ENCODE assay signal across 10 mouse cellular contexts in the genomic region with DNA sequence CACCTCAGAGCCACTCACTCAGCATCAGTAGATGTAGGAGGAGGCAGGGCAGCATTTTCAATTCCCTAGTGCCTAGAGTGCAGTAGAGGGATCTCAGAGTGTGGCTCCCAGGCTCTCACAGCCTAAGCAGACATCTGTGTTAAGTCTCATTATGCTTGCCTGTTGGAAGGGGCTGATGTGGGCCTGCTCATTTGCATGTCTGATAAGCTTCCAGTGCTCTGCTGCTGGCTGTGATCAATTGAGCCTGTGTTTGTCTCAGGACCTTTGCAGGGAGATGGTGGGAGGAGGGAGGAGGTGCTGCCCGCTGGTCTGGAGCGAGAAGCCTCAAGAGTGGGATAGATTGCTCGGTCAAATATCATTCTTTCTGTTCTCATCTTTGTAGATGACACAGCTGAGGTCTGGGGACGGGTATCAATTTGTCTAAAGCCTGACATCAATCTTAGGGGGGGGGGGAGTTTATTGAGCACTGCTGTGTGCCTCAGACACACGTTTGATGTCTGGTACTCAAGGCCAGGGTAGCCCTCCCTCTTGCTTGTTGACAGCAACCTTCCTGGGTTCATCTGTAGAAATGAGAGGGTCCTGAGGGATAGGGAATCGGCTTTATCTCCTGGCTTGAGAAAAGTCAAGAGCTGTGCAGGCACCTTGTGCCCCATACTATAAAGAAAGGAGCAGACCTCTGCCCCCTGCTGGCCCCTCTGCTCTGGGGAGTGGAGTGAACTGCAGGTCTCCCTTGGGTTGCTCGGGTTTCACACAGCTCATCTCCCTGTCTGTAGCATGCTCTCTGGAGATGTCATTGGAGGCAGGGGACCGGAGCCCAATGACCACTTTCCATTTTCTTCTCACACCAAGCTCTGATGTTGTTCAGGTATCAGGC. TPM values are rescaled to one million over a fixed set of nuclear protein-coding genes. Genes with fewer than 3 reads are reported as not detected.
DNase-seq lines count a peak whose midpoint lies in the region; ATAC-seq lines count a peak whose summit lies in the region.
"Had no signal": no experiment of that assay in that cellular context is flagged by ENCODE, and none has a peak within 500 bp of the region (broad histone marks: within the 10 kb centered on the region; RNA-seq: fewer than 3 reads in every experiment).

No protein-coding gene starts in this region.

- WGBS in forebrain, embryonic 13.5 days, result 33% methylated on average over 8 of the region's 8 CpGs
- 32% methylated on average over 8 of the region's 8 CpGs for WGBS in midbrain, embryonic 13.5 days

- peaks cover 13% of the 10 kb centered on the region for H3K4me1 ChIP-seq in forebrain, embryonic 13.5 days
- H3K4me1 ChIP-seq in midbrain, embryonic 13.5 days (replicated peaks), result peaks cover 16% of the 10 kb centered on the region

- no peak overlapping the region for H3K9ac ChIP-seq in forebrain, embryonic 13.5 days
- no peak overlapping the region for H3K9ac ChIP-seq in midbrain, embryonic 13.5 days (replicated peaks)
- H3K9ac ChIP-seq: embryonic facial prominence, embryonic 13.5 days had no signal

- DNase-seq in layer of hippocampus, adult 9-11 months, result peak; percentile 43
- DNase-seq in layer of hippocampus, postnatal 25 days (ENCODE audit: extremely low spot score in 1 of 2, low spot score in 1 of 2), result no peak
- DNase-seq in ZHBTc4 (ENCODE audit: low read depth, low spot score), result peak; percentile 15
- no peak for DNase-seq in heart, adult 11 months
- no peak for DNase-seq in heart, adult 9 months (ENCODE audit: low spot score in 2 of 2)
- no peak for DNase-seq in B cell, adult 2 months

- H3K4me2 ChIP-seq in forebrain, embryonic 13.5 days, result no peak overlapping the region
- H3K4me2 ChIP-seq in midbrain, embryonic 13.5 days (replicated peaks), result no peak overlapping the region
- H3K4me2 ChIP-seq: embryonic facial prominence, embryonic 13.5 days had no signal

- H3K9me3 ChIP-seq in forebrain, embryonic 13.5 days (replicated peaks), result no peaks in the 10 kb centered on the region
- no peaks in the 10 kb centered on the region for H3K9me3 ChIP-seq in midbrain, embryonic 13.5 days
- H3K9me3 ChIP-seq: embryonic facial prominence, embryonic 13.5 days had no signal

- H3K4me3 ChIP-seq in forebrain, embryonic 13.5 days, result no peak overlapping the region
- no peak overlapping the region for H3K4me3 ChIP-seq in midbrain, embryonic 13.5 days (replicated peaks)
- H3K4me3 ChIP-seq: embryonic facial prominence, embryonic 13.5 days had no signal

- H3K36me3 ChIP-seq in forebrain, embryonic 13.5 days (ENCODE audit: poor library complexity, severe bottlenecking), result no peaks in the 10 kb centered on the region
- H3K36me3 ChIP-seq in midbrain, embryonic 13.5 days, result no peaks in the 10 kb centered on the region
- H3K36me3 ChIP-seq: embryonic facial prominence, embryonic 13.5 days had no signal

- no peaks in the 10 kb centered on the region for H3K27me3 ChIP-seq in forebrain, embryonic 13.5 days
- H3K27me3 ChIP-seq in midbrain, embryonic 13.5 days, result no peaks in the 10 kb centered on the region
- H3K27me3 ChIP-seq: embryonic facial prominence, embryonic 13.5 days had no signal

- ATAC-seq in forebrain, embryonic 13.5 days, result peak; percentile 90
- ATAC-seq in midbrain, embryonic 13.5 days, result peak; percentile 87

- H3K27ac ChIP-seq in forebrain, embryonic 13.5 days, result peak overlapping the region; percentile 70
- peak overlapping the region; percentile 54 for H3K27ac ChIP-seq in midbrain, embryonic 13.5 days
- H3K27ac ChIP-seq: embryonic facial prominence, embryonic 13.5 days had no signal

RNA-seq across cellular contexts. Expression of a gene that starts 47.4 kb away (rescaled TPM):
- 100 to 1,000 TPM; 292 to 295 TPM for total RNA-seq in layer of hippocampus, postnatal 25 days (2021)
- polyA plus RNA-seq in forebrain, embryonic 13.5 days (2015; fragmentation: Nextera tagmentation; extraction: Ambion mirVana), result 67.2 and 81.0 TPM in 2 replicates
- 85.6 and 88.9 TPM in 2 replicates for polyA plus RNA-seq in midbrain, embryonic 13.5 days (2015; fragmentation: Nextera tagmentation; extraction: Ambion mirVana)
- total RNA-seq: MEL had no signal

Comparison
In these comparisons a context has a peak if more than half of its experiments do, and no peak if none do; other contexts are left out.
1. DNase-seq: peak in layer of hippocampus, adult 9-11 months (single experiment) and ZHBTc4 (single experiment); none in layer of hippocampus, postnatal 25 days (0 of 2), heart, adult 11 months (single experiment), heart, adult 9 months (0 of 2) and B cell, adult 2 months (0 of 2).